Mouse (Mus musculus) liver, adult 2 months (tissue): ENCODE measurements around the gene Eif2s1. TPM values are rescaled to one million over a fixed set of nuclear protein-coding genes. Genes with fewer than 3 reads are reported as not detected.

ENCODE experiments used
- DNase-seq: peaks from one replicate; pipeline ENCODE4 v3.0.0-alpha.2; 2011; ENCODE audit warnings: low read depth, low spot score; ENCODE audit errors: extremely low read depth
- H3K27ac ChIP-seq: fragments of 200-500 bp; replicated peaks from 2 replicates; pipeline ENCODE4 v1.5.1; 2012; ENCODE audit warnings: low read depth, mild to moderate bottlenecking, control low read depth, inconsistent platforms, low read length; ENCODE audit not compliant: insufficient read depth
- H3K27me3 ChIP-seq: fragments of 200-500 bp; 2 replicates; pipeline ENCODE4 v1.6.1; 2012; ENCODE audit warnings: mild to moderate bottlenecking, moderate library complexity, low read length, inconsistent platforms; ENCODE audit not compliant: control insufficient read depth, insufficient read depth
- H3K36me3 ChIP-seq: fragments of 200-500 bp; 2 replicates; pipeline ENCODE4 v1.6.1; 2012; ENCODE audit warnings: low read length, inconsistent platforms; ENCODE audit not compliant: control insufficient read depth, insufficient read depth
- H3K4me1 ChIP-seq: fragments of 200-500 bp; 2 replicates; pipeline ENCODE4 v1.6.1; 2011; ENCODE audit warnings: low read length; ENCODE audit not compliant: control insufficient read depth, insufficient read depth
- H3K4me3 ChIP-seq: fragments of 200-500 bp; 2 replicates; pipeline ENCODE4 v1.5.1; 2011; ENCODE audit warnings: low read depth, mild to moderate bottlenecking, control low read depth, low read length, moderate library complexity; ENCODE audit not compliant: insufficient read depth
- H3K79me2 ChIP-seq: fragments of 200-500 bp; 2 replicates; pipeline ENCODE4 v1.6.1; 2012; ENCODE audit warnings: inconsistent platforms, mild to moderate bottlenecking, low read length, moderate library complexity; ENCODE audit not compliant: control insufficient read depth, insufficient read depth
- H3K9ac ChIP-seq: fragments of 200-500 bp; 2 replicates; pipeline ENCODE4 v1.6.1; 2012; ENCODE audit warnings: low read depth, mild to moderate bottlenecking, control low read depth, inconsistent platforms, low read length
- CTCF ChIP-seq: fragments of 200-500 bp; IDR thresholded peaks from 2 replicates; pipeline ENCODE4 v1.5.1; 2011; ENCODE audit warnings: low read depth, low read length, control low read depth
- POLR2A ChIP-seq: fragments of 200-500 bp; IDR thresholded peaks from 2 replicates; pipeline ENCODE4 v1.6.1; 2011; ENCODE audit warnings: low read length, control low read depth; ENCODE audit not compliant: insufficient read depth; ENCODE audit errors: extremely low read depth
- WGBS: fragments of 180-500 bp; shearing (Covaris S2); methylation state at CpG from one replicate; pipeline ENCODE4 v1.1.7; 2018; 5-methylcytosine and 5-hydroxymethylcytosine counted together
- polyA plus RNA-seq: library from polyadenylated mRNA; depleted of rRNA; stranded (reverse); fragments of >200 nt; gene quantifications from 2 replicates; pipeline ENCODE4 v1.2.3, GENCODE M21; 2012; rRNA removed
- total RNA-seq: library from RNA; depleted of rRNA; stranded (reverse); fragments of >200 nt; gene quantifications from 2 replicates; pipeline ENCODE4 v1.2.3, GENCODE M21; 2014; rRNA removed

Eif2s1 gene
- total RNA-seq (38.8 and 42.7 TPM in 2 replicates), polyA plus RNA-seq (7.7 and 8.3 TPM in 2 replicates)

DNA sequence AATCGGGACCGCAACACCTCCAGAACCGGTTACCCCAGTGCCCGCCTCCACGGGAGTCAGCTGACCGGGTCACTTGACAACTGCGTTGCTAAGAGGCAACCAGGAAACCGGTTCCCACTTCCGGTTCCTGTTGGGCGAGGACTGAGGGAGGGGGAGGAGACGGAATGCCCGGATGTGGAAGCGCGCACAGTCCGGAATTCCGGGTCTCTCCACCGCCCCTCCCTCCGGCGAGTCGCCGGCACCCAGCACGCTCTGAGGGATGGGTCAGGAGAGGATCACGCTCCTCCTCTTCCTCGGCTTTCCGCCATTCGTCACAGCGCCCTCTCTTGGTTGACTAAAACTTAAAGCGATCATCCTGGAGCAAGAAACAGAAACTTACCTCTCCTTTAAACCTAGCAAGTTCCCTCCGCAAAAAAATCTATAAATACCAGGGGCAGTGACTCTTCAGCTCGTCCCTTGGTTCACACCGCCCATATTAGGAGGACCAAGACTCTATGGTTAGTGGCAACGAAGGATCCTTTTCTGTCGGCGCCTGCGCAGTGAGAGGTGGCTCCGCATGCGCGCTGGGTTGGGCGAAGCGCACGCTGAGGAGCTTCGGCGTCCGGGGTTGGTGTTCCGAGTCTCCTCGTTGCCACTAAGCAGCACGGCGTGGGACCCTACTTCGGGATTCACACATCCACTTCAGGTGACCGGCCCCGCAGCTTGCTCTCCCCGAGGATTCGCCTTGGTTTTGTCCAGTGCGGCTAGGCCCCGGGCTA, at the start of gene Eif2s1, which contains the start of gene Atp6v1d:
TSS of gene Eif2s1 (plus strand) at position 324 of the 758 bp plus-strand sequence.
TSS of gene Atp6v1d (minus strand) at position 143 of the 758 bp plus-strand sequence.
- TF ChIP-seq CTCF = peak; percentile 76
- TF ChIP-seq POLR2A = peak; percentile 70; the same call in 1 of the 2 replicates
- H3K79me2 ChIP-seq = peaks cover 26% of the 10 kb centered on the region
- H3K36me3 ChIP-seq = no peaks in the 10 kb centered on the region; the same call in 1 of the 2 replicates
- peak within 1 kb of the TSS; percentile 88 for H3K9ac ChIP-seq
- under 1% methylated on average over 55 of the region's 55 CpGs for WGBS
- H3K4me3 ChIP-seq = peak within 1 kb of the TSS; percentile 91
- peak within 1 kb of the TSS; percentile 77 for H3K27ac ChIP-seq
- peaks cover 2% of the 10 kb centered on the region; the same call in 1 of the 2 replicates for H3K4me1 ChIP-seq
- peak; percentile 96 for DNase-seq
- no peaks in the 10 kb centered on the region for H3K27me3 ChIP-seq

DNA sequence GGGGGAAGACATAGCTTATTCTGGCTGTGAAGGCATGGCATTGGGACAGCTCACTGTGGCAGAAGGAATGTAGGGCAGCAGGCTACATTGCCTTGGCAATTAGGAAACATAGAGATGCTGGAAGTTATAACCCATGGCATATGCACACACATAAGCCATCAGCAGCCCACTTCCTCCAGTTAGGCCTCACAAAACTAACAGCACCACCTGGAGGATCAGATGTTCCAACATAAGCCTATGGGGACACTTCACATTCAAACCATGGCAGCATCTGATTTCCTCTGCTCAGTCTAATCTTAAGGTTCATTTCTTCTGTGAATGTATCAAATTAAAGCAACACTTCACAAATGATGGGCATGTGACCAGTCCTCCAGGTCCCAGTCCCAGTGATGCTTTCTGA, 47.2 kb upstream of the Eif2s1 start:
- DNase-seq = no peak
- H3K4me3 ChIP-seq = no peak overlapping the region
- no peak overlapping the region for H3K9ac ChIP-seq
- no peak for TF ChIP-seq POLR2A
- no peak for TF ChIP-seq CTCF
- no peaks in the 10 kb centered on the region for H3K4me1 ChIP-seq
- H3K36me3 ChIP-seq = peaks cover 14% of the 10 kb centered on the region
- H3K27ac ChIP-seq = no peak overlapping the region
- H3K79me2 ChIP-seq = no peaks in the 10 kb centered on the region
- no peaks in the 10 kb centered on the region for H3K27me3 ChIP-seq

GRCm38 (mm10) chr12:78834496-78834895, 27.1 kb upstream of the Eif2s1 start:
- Histone ChIP-seq H3K27me3 (no peaks in the 10 kb centered on the region), H3K27ac (no peak overlapping the region), H3K4me1 (no peaks in the 10 kb centered on the region), H3K36me3 (peaks cover 40% of the 10 kb centered on the region), H3K79me2 (no peaks in the 10 kb centered on the region), H3K4me3 (no peak overlapping the region), H3K9ac (no peak overlapping the region)
- DNase-seq = no peak
- 97% methylated on average over 2 of the region's 2 CpGs for WGBS
- TF ChIP-seq CTCF (no peak), POLR2A (no peak)

DNA sequence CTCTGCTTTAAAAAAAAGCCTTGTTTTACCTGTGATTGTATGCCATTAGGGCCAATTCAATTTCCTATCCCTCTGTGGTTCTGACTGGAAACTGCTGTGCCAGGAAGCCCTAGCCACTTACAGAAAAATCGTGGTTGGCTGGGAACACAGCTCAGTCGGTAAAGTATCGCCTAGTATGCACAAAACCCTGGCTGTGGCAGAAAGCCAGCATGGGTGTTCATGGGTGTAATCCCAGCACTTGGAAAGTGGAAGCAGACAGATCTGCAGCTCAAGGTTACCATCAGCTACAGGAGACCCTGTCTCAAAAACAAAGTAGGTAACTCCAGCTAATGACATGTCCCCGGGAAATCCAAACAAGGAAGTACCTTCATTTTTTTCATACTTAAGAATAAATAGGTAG, 21.7 kb upstream of the Eif2s1 start:
- TF ChIP-seq CTCF = no peak
- TF ChIP-seq POLR2A = no peak
- WGBS = 60% methylated on average over 4 of the region's 4 CpGs

GRCm38 (mm10) chr12:78842429-78842828, 19.2 kb upstream of the Eif2s1 start:
- no peaks in the 10 kb centered on the region for H3K4me1 ChIP-seq
- WGBS = 20% methylated on average over 1 of the region's 1 CpGs
- no peaks in the 10 kb centered on the region for H3K79me2 ChIP-seq
- H3K36me3 ChIP-seq = peaks cover 52% of the 10 kb centered on the region
- H3K9ac ChIP-seq = no peak overlapping the region
- peak; percentile 85 for DNase-seq
- no peak overlapping the region for H3K27ac ChIP-seq
- no peaks in the 10 kb centered on the region for H3K27me3 ChIP-seq
- no peak for TF ChIP-seq CTCF
- no peak for TF ChIP-seq POLR2A
- H3K4me3 ChIP-seq = no peak overlapping the region

More for the DNA sequence above, 21.7 kb upstream of the Eif2s1 start:
- no peak overlapping the region for H3K9ac ChIP-seq
- peaks cover 56% of the 10 kb centered on the region for H3K36me3 ChIP-seq
- no peaks in the 10 kb centered on the region for H3K79me2 ChIP-seq
- DNase-seq = no peak
- H3K4me1 ChIP-seq = no peaks in the 10 kb centered on the region
- no peak overlapping the region for H3K4me3 ChIP-seq
- H3K27ac ChIP-seq = no peak overlapping the region
- H3K27me3 ChIP-seq = no peaks in the 10 kb centered on the region

GRCm38 (mm10) chr12:78848246-78848645, 13.4 kb upstream of the Eif2s1 start:
- no peaks in the 10 kb centered on the region for H3K27me3 ChIP-seq
- DNase-seq = no peak
- no peaks in the 10 kb centered on the region for H3K4me1 ChIP-seq
- H3K27ac ChIP-seq = no peak overlapping the region
- H3K9ac ChIP-seq = no peak overlapping the region
- no peak overlapping the region for H3K4me3 ChIP-seq
- H3K36me3 ChIP-seq = peaks cover 50% of the 10 kb centered on the region
- 98% methylated on average over 4 of the region's 4 CpGs for WGBS
- H3K79me2 ChIP-seq = no peaks in the 10 kb centered on the region
- TF ChIP-seq CTCF = no peak
- TF ChIP-seq POLR2A = no peak
